Mouse (Mus musculus): ENCODE data around the gene Ranbp9.
"Not testable (repeated sequence)": the region's sequence is repeated elsewhere in the genome, so short reads cannot be mapped to it uniquely, and the experiment has no call there.

Gene Ranbp9

GRCm38 (mm10) chr13:43497769-43498168 lies 16.7 kb upstream of the Ranbp9 start:
- in situ Hi-C loops (cut with MboI, MseI), result loop anchor here (5.0 kb wide), 1 partner anchor 40 kb away; no protein-coding TSS in a partner anchor

GRCm38 (mm10) chr13:43496660-43497059 lies 15.6 kb upstream of the Ranbp9 start:
- in situ Hi-C loops (cut with MboI, MseI), result loop anchor here (5.0 kb wide), 1 partner anchor 41 kb away; no protein-coding TSS in a partner anchor

GRCm38 (mm10) chr13:43495645-43496044 lies 14.6 kb upstream of the Ranbp9 start:
- in situ Hi-C loops (cut with MboI, MseI), result loop anchor here (5.0 kb wide), 1 partner anchor 42 kb away; no protein-coding TSS in a partner anchor

DNA sequence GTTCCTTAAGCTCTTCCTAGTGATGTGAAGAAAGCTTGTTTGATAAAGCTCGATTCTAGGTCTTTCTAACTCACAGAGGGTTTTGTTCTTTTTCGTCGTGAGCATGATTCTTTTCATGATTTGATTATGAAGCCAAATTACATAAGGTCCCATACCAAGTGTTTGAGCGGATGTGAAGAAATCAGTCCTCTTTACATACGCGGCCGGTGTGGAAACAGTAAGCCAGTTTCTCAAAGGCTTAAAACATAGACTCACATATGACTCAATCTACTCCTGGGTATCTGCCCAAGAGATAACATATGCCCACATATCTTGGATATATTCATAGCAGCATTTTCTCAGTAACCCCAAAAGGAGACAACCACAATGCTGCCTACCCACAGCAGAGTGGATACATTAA lies 12.6 kb upstream of the Ranbp9 start:
- in situ Hi-C loops (cut with MboI, MseI), result no loop called here

- in situ Hi-C loops (cut with MboI, MseI), result no loop called here
These were observed 12.0 kb upstream of the Ranbp9 start for GRCm38 (mm10) chr13:43493058-43493481.

DNA sequence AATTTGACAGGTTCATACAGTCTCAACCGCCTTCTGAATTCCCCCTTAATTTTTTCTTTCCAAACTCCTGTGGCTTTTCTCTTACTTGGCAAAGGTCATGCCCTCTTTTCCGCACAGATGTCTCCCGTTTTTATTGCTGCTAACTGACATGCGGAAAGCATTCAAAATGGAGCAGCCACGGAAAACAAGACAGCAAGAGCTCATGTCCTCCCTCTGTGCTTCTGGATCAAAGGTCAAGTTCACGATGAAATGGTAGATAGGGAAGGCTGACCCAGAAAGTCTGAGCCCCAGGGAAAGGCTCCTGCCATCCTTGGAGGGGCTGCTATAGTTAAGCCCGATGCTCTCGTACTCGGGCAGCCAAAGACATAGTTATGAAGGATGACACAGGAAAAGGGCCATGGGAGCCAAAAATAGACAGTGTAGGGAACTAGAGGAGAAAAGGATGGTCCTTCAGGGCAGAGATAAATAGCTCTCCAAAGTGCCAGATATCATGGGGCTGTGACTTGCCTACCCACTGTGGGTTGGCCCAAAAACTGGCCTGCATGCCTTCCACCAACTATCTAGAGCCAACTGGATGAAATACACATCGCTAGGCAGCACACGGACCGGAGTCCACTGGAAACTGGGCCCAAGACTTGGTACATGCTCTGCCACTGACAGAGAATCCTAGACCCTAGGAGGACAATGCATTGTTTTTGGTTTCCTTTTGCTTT lies 5.6 kb upstream of the Ranbp9 start:
- in situ Hi-C loops (cut with MboI, MseI), result no loop called here

DNA sequence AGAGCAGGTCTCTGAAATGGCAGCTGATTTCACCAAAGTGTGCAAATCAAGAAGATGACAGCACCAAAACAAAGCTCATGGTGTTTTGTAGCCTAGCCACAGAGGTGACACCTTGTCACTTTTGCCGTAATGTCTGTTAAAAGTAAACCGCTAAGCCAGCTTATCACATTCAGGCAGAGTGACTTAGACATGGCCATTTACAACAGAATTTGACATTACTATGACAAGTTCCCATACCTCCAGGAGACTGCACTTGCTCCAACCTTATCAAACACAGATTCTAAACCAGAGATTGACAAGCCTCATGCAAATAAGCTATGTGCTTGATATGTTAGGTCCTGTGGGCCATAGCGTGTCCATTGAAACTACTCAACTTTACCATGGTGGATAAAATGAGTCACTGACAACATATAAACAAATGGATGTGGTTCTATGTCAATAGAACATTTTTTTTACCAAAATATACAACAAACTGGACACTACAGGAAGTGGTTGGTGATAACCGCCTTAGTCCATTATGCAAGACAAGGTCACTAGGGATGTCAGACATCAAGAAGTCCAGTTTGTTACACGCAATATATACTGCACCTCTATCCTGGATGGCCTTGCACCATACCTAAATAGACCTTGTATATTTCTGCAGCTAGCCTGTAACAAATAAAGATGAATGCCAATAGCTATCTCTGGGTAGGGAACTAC lies 4.3 kb upstream of the Ranbp9 start:
- in situ Hi-C loops (cut with MboI, MseI), result no loop called here

DNA sequence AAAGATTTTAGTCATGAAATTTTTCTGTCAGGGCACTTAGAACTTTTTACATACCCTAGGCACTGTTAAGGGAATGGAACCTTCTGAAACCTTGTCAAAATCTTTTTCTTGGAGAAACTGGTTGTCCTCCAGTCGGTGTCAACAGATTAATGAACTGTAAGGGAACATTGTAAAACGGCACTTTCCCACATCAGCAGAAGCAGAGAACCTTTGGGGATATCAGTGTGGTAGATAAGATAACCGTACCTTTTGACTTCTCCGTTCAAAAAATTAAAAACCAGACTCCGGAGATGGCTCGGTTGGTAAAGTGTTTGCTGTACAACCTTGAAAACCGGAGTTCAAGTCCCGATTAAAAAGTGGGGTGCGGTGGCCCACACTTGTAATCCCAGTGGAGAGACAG lies 1.7 kb upstream of the Ranbp9 start:
- in situ Hi-C loops (cut with MboI, MseI), result no loop called here

DNA sequence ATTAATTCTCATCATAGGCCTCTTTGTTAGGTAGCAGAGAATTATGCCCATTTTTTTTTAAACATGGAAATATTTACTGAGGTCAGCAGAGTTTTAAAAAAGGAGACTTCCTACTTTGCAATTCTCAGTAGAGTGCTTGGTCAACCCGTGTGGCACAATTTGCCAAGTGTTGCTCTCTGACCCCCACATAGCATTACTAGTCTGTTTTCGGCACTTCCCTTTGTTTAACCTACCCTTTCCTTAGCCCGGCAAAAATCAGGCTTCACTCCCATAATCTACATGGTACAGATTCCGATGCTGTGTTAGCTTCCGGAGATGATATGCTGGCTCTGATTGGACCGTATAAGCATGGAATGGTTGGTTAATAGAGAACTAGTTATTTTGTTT lies 770 bp upstream of the Ranbp9 start:
- in situ Hi-C loops (cut with MboI, MseI), result no loop called here

- in situ Hi-C loops (cut with MboI, MseI), result no loop called here
These were observed 506 bp downstream of the Ranbp9 start for GRCm38 (mm10) chr13:43480595-43480956.

- in situ Hi-C loops (cut with MboI, MseI), result no loop called here
These were observed 1.1 kb downstream of the Ranbp9 start for GRCm38 (mm10) chr13:43479767-43480571.

DNA sequence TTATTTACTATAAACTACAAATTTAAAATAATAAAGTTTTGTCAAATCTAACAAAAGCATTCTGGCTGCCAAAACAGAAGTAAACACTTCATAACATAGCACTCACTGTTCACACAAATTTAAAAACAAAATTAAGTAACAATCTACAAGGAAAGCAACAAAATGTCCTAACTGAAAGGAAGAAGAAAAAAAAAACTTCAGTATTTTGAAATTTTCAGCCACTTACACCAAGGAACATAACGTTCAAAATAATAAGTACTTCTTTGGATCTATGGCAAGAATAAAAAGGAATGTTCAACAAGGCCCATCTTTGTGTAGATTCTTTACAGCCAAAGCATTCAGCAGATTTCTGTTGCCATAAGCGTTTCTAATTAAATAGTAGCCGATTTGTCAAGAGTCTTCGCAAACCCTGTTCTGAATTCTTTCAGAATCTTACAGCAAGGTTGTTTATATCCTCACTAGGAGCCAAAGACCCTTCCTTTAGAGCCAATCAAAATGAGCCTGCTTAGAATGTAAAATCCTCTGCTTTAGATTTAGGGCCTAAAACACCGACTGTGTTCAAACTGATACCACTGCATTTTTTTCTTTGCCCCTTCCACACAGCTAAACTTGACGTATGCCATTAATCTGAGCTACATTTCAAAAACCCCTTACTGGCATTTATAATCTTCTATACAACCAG lies 1.9 kb downstream of the Ranbp9 start:
- in situ Hi-C loops (cut with MboI, MseI), result no loop called here

DNA sequence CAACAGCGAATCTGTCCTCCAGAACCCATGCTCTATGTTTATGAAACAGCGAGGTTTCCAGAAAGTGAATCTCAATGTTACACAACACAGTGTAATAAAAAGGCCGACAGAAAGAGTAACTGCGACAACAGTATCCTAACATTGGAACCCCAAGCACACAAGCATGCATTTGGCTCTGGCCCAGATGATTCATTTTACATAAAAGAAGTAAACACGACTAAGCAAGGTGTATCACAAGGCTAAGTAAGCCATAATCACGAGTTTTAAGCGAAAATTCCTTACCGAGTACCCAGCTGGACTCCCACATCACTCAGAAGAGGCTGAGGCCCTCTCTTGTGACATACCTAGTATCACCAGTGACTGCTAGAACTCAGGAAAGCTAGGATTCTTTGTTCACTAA lies 2.5 kb downstream of the Ranbp9 start:
- in situ Hi-C loops (cut with MboI, MseI), result no loop called here

DNA sequence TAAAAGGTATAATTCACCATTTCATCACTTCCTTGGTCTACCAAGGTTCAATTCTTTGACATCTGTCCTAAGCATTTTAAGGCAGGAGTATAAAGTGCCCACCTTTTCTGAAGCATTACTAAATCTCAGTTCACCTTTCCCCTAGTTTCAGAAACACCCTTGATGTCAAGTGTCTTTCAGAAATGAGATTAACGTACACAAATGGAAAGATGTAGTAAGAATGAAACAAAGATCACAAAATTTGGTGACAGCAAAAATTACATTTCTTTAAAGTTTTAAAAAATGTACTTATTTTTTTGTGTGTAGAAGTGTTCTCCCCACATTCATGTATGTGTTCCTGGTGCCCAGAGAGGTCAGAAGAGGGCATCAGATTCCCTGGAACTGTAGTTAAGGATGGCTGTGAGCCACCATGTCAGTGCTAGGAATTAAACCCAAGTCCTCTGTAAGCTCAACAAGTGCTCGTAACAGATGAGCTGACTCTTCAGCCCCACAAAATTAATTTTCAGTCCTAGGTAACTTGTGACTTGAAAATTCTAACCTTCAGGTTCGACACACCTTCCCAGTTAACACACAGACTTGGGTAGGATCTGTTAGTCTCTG lies 3.9 kb downstream of the Ranbp9 start:
- in situ Hi-C loops (cut with MboI, MseI), result no loop called here

GRCm38 (mm10) chr13:43476226-43476625 lies 4.9 kb downstream of the Ranbp9 start:
- in situ Hi-C loops (cut with MboI, MseI), result no loop called here

GRCm38 (mm10) chr13:43474722-43475121 lies 6.4 kb downstream of the Ranbp9 start:
- in situ Hi-C loops (cut with MboI, MseI), result no loop called here

- in situ Hi-C loops (cut with MboI, MseI), result not testable (repeated sequence)
These were observed 9.2 kb downstream of the Ranbp9 start for GRCm38 (mm10) chr13:43471861-43472260.

- in situ Hi-C loops (cut with MboI, MseI), result no loop called here
These were observed 11.5 kb downstream of the Ranbp9 start for GRCm38 (mm10) chr13:43469607-43470006.

- in situ Hi-C loops (cut with MboI, MseI), result no loop called here
These were observed 16.5 kb downstream of the Ranbp9 start for GRCm38 (mm10) chr13:43464605-43465004.

DNA sequence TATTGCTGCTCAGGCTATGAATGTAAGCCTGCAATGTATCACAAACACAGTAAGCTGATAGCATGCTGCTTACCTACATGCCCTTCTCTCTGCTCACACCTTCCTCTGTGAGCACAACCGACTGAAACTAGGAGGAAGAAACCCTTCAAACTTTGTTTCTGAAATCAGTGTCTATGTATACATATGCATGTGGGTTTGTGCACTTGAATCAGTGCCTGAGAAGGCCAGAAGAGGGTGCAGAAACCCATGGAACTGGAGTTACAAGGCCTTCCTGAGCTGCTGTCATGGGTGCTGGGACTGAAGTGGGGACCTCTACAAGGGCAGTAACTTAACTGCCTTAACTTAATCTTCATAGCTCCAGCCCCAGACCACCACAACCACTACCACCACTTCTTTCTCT lies 23.9 kb downstream of the Ranbp9 start:
- in situ Hi-C loops (cut with MboI, MseI), result no loop called here

- in situ Hi-C loops (cut with MboI, MseI), result no loop called here
These were observed 26.7 kb downstream of the Ranbp9 start for GRCm38 (mm10) chr13:43454431-43454830.

Data from regulatory T cell (primary cell).